Mouse (Mus musculus): Measurements from ENCODE around the gene Gm3183. TPM values are rescaled to one million over a fixed set of nuclear protein-coding genes. Genes with fewer than 3 reads are reported as not detected.
"Not testable (repeated sequence)": the region's sequence is repeated elsewhere in the genome, so short reads cannot be mapped to it uniquely, and the experiment has no call there.

The Gm3183 gene
- not detected for total RNA-seq (2021)
- long read RNA-seq = 0 reads

DNA sequence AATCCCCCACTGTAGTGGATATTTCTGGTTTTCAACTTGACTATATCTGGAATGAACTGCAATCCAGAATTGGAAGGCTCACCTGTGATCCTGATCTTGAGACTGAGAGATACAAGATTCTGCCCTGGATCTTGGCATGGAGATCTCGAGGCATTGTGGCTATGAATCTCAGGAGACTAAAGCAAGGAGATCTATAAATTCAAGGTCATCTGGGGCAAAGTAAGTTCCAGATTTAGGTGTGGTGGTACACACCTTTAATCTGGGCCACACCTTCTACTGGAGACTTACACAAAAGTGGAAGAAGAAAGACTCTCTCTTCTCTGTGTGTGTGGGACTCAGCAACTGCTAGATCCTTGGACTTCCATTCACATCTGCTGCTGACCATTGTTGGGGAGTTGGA lies at the start of gene Gm3183:
Gm3183 (plus strand) TSS at position 301 of the 400 bp plus-strand sequence.
- not testable (repeated sequence) for DNase-seq (ENCODE audit: low spot score in 2 of 2)

Other genes with a start within 250 kb of the Gm3183 start
- gene Gm3147, start 249.1 kb upstream of the Gm3183 start, total RNA-seq (2021) = not detected
- not detected for gene Gm6509, start 241.5 kb upstream of the Gm3183 start, total RNA-seq (2021)
- not detected for gene Gm6205, start 217.1 kb upstream of the Gm3183 start, total RNA-seq (2021)
- gene Gm6367, start 123.2 kb downstream of the Gm3183 start, total RNA-seq (2021) = not detected
- not detected for gene Gm7942, start 241.5 kb downstream of the Gm3183 start, total RNA-seq (2021)

All from layer of hippocampus, postnatal 10 days (tissue).